Mouse (Mus musculus): ENCODE results near the gene Lce3e. TPM values are rescaled to one million over a fixed set of nuclear protein-coding genes. Genes with fewer than 3 reads are reported as not detected.

Lce3e gene
- polyA plus RNA-seq, 1 experiment: not detected

DNA sequence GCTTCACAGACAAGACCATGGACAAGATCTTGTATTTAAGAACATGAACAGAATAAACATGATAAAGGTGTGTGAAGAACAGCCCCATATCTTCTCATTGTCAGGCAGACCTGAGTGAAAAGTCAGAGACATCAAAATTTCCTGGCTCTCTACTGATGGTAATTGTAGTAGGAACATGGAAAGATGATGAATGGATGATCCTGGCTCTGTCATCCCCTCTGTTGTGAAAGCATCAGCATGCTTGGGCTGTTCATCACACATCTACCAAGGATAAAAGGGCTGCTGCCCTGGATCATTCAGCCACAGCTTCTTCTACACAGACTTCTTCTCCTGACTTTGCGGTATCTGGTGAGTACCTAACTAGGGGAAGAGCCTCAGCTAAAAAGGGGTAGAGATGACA is 9.8 kb upstream of the Lce3e start, which contains the start of gene Lce3d:
Gene Lce3d, plus strand, starts transcription at position 301 of the 400 bp plus-strand sequence.
- Histone ChIP-seq H3ac (ENCODE audit: control insufficient read depth, insufficient read length) (no peak within 1 kb of the TSS), H3K27me3 (ENCODE audit: control insufficient read depth, insufficient read depth, insufficient read length) (no peaks in the 10 kb centered on the region), H3K36me3 (ENCODE audit: control insufficient read depth, insufficient read depth) (no peaks in the 10 kb centered on the region), H3K4me2 (ENCODE audit: low read depth) (no peak within 1 kb of the TSS), H3K4me3 (no peak within 1 kb of the TSS), H3K79me2 (ENCODE audit: control insufficient read depth, insufficient read depth) (no peaks in the 10 kb centered on the region)
- TF ChIP-seq TCF12 (IDR thresholded peaks at IDR 0.05; ENCODE audit: insufficient read depth, poor library complexity, severe bottlenecking) (no peak), SRF (IDR thresholded peaks at IDR 0.05; ENCODE audit: control insufficient read depth, insufficient read length, low read depth) (no peak), POLR2AphosphoS2 (IDR thresholded peaks at IDR 0.05; ENCODE audit: insufficient read length, low read depth) (no peak)

DNA sequence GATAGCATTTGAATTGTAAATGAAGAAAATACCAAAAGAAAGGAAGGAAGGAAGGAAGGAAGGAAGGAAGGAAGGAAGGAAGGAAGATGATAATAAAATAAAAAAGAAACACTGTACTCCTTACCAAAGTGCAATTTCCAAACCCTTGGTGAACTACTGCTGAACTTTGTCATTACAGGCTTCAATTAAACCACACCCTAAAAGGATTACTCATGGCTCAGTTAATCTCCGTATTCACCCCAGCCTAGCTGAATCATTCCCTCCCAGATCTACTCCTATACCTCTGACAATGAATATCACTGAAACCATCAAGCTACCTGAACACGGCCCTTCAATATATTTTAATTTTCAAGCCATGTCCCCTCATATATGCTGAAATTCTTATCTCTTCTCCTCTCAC is 11.6 kb downstream of the Lce3e start:
- no peak for TF ChIP-seq POLR2AphosphoS2 (IDR thresholded peaks at IDR 0.05; ENCODE audit: insufficient read length, low read depth)
- no peak for TF ChIP-seq CEBPB (IDR thresholded peaks at IDR 0.05; ENCODE audit: insufficient read depth, poor library complexity, severe bottlenecking)
- no peak for TF ChIP-seq MYOD1 (IDR thresholded peaks at IDR 0.05; ENCODE audit: control insufficient read depth in 1 of 3, insufficient read length in 2 of 3, low read depth in 2 of 3)
- TF ChIP-seq TCF12 (IDR thresholded peaks at IDR 0.05; ENCODE audit: insufficient read depth, poor library complexity, severe bottlenecking): no peak
- no peak for TF ChIP-seq POLR2A (IDR thresholded peaks at IDR 0.05; ENCODE audit: insufficient read length, low read depth)
- TF ChIP-seq USF1 (IDR thresholded peaks at IDR 0.05; ENCODE audit: low read depth): no peak
- no peak for TF ChIP-seq MAX (IDR thresholded peaks at IDR 0.05; ENCODE audit: low read depth)
- TF ChIP-seq SRF (IDR thresholded peaks at IDR 0.05; ENCODE audit: control insufficient read depth, insufficient read length, low read depth): no peak
- TF ChIP-seq TCF3 (IDR thresholded peaks at IDR 0.05; ENCODE audit: insufficient read length, low read depth): no peak
- no peak for TF ChIP-seq E2F4 (IDR thresholded peaks at IDR 0.05; ENCODE audit: insufficient read depth)
- TF ChIP-seq MYOG (IDR thresholded peaks at IDR 0.05; ENCODE audit: control insufficient read depth in 1 of 3, insufficient read depth in 1 of 3, insufficient read length in 2 of 3, low read depth in 2 of 3): no peak
- TF ChIP-seq REST (IDR thresholded peaks at IDR 0.05; ENCODE audit: insufficient read depth, insufficient read length): no peak

DNA sequence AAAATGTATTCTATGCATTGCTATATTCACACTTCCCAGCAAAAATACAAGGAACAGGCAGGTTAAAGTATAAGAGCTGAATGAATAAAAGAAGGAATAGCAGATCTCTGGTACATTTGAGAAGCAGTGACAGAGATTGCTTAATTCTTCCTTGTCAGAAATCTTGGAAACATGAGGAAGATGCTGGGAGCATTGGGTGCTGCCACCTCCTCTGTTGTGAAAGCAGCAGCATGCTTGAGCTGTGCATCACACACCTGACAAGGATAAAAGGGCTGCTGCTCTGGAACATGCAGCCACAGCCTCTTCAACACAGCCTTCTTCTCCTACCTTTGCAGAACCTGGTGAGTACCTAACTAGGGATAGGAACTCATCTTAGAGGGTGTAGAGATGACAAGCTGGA is 25.1 kb downstream of the Lce3e start, which contains the start of gene Lce3f:
Gene Lce3f, plus strand, starts transcription at position 301 of the 400 bp plus-strand sequence.
- H3K36me3 ChIP-seq (ENCODE audit: control insufficient read depth, insufficient read depth): no peaks in the 10 kb centered on the region
- H3ac ChIP-seq (ENCODE audit: control insufficient read depth, insufficient read length): no peak within 1 kb of the TSS
- H3K27me3 ChIP-seq (ENCODE audit: control insufficient read depth, insufficient read depth, insufficient read length): no peaks in the 10 kb centered on the region
- no peak within 1 kb of the TSS for H3K4me2 ChIP-seq (ENCODE audit: low read depth)
- H3K4me3 ChIP-seq: no peak within 1 kb of the TSS
- TF ChIP-seq REST (IDR thresholded peaks at IDR 0.05; ENCODE audit: insufficient read depth, insufficient read length) (no peak), SRF (IDR thresholded peaks at IDR 0.05; ENCODE audit: control insufficient read depth, insufficient read length, low read depth) (no peak), MYOD1 (IDR thresholded peaks at IDR 0.05; ENCODE audit: control insufficient read depth in 1 of 3, insufficient read length in 2 of 3, low read depth in 2 of 3) (no peak), MYOG (IDR thresholded peaks at IDR 0.05; ENCODE audit: control insufficient read depth in 1 of 3, insufficient read depth in 1 of 3, insufficient read length in 2 of 3, low read depth in 2 of 3) (no peak), POLR2AphosphoS2 (IDR thresholded peaks at IDR 0.05; ENCODE audit: insufficient read length, low read depth) (no peak), TCF12 (IDR thresholded peaks at IDR 0.05; ENCODE audit: insufficient read depth, poor library complexity, severe bottlenecking) (no peak), CEBPB (IDR thresholded peaks at IDR 0.05; ENCODE audit: insufficient read depth, poor library complexity, severe bottlenecking) (no peak), TCF3 (IDR thresholded peaks at IDR 0.05; ENCODE audit: insufficient read length, low read depth) (no peak), POLR2A (IDR thresholded peaks at IDR 0.05; ENCODE audit: insufficient read length, low read depth) (no peak), E2F4 (IDR thresholded peaks at IDR 0.05; ENCODE audit: insufficient read depth) (no peak), MAX (IDR thresholded peaks at IDR 0.05; ENCODE audit: low read depth) (no peak), USF1 (IDR thresholded peaks at IDR 0.05; ENCODE audit: low read depth) (no peak)
- H3K79me2 ChIP-seq (ENCODE audit: control insufficient read depth, insufficient read depth): no peaks in the 10 kb centered on the region

More for the DNA sequence above, 11.6 kb downstream of the Lce3e start:
- Histone ChIP-seq H3K27me3 (ENCODE audit: control insufficient read depth, insufficient read depth, insufficient read length) (no peaks in the 10 kb centered on the region), H3K4me3 (no peak overlapping the region), H3K36me3 (ENCODE audit: control insufficient read depth, insufficient read depth) (no peaks in the 10 kb centered on the region), H3K4me2 (ENCODE audit: low read depth) (no peak overlapping the region), H3ac (ENCODE audit: control insufficient read depth, insufficient read length) (no peak overlapping the region), H3K79me2 (ENCODE audit: control insufficient read depth, insufficient read depth) (no peaks in the 10 kb centered on the region)

DNA sequence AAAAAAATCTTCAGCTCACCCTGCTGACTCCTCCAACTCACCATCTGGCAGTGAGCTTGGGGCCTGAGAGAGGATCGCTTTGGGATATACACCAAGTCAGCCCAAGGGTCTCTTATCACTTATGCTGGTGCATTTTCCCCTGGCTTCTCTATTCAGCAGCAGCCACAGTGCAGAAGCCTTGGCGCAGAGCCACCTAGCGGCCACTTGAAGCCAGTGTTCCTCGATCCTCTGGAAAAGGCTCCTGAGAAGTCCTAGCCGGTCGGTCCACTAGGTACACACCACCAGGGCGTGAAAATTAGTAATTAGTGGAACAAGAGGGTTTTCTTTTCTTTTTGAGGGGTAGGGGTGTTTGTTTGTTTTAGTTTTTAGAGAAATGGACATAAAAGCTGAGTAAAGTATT is 31.8 kb downstream of the Lce3e start:
- TF ChIP-seq REST (IDR thresholded peaks at IDR 0.05; ENCODE audit: insufficient read depth, insufficient read length) (no peak), E2F4 (IDR thresholded peaks at IDR 0.05; ENCODE audit: insufficient read depth) (no peak)
- no peaks in the 10 kb centered on the region for H3K27me3 ChIP-seq (ENCODE audit: control insufficient read depth, insufficient read depth, insufficient read length)
- H3K36me3 ChIP-seq (ENCODE audit: control insufficient read depth, insufficient read depth): no peaks in the 10 kb centered on the region
- no peak overlapping the region for H3K4me3 ChIP-seq
- no peaks in the 10 kb centered on the region for H3K79me2 ChIP-seq (ENCODE audit: control insufficient read depth, insufficient read depth)
- no peak overlapping the region for H3ac ChIP-seq (ENCODE audit: control insufficient read depth, insufficient read length)
- H3K4me2 ChIP-seq (ENCODE audit: low read depth): no peak overlapping the region

DNA sequence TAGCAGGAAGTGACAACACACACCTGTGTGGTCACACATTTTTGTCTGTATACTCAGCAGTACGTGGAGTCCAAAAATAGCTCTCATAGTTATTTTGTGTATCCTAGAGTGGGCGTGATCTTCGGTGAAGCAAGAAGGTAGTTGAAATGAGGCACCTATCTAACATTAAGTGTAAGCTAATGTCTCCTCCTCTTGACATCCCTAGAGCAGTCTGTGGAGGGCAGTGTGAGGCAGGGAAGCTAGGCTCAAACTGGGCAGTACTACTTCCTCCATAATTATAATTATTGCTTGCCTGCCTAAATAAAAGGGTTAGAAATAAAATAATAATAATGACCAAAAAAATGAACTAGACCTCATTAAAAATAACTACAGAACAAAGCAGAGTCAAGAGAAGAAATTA is 33.8 kb downstream of the Lce3e start:
- no peak overlapping the region for H3K4me2 ChIP-seq (ENCODE audit: low read depth)
- H3K36me3 ChIP-seq (ENCODE audit: control insufficient read depth, insufficient read depth): no peaks in the 10 kb centered on the region
- H3K4me3 ChIP-seq: no peak overlapping the region
- no peak overlapping the region for H3ac ChIP-seq (ENCODE audit: control insufficient read depth, insufficient read length)
- no peak for TF ChIP-seq POLR2AphosphoS2 (IDR thresholded peaks at IDR 0.05; ENCODE audit: insufficient read length, low read depth)
- TF ChIP-seq MYOD1 (IDR thresholded peaks at IDR 0.05; ENCODE audit: control insufficient read depth in 1 of 3, insufficient read length in 2 of 3, low read depth in 2 of 3): no peak
- no peak for TF ChIP-seq CEBPB (IDR thresholded peaks at IDR 0.05; ENCODE audit: insufficient read depth, poor library complexity, severe bottlenecking)
- TF ChIP-seq MAX (IDR thresholded peaks at IDR 0.05; ENCODE audit: low read depth): no peak
- H3K27me3 ChIP-seq (ENCODE audit: control insufficient read depth, insufficient read depth, insufficient read length): no peaks in the 10 kb centered on the region
- no peaks in the 10 kb centered on the region for H3K79me2 ChIP-seq (ENCODE audit: control insufficient read depth, insufficient read depth)
